Mouse (Mus musculus) Patski (cell line): ENCODE results near the gene Ttll8. TPM values are rescaled to one million over a fixed set of nuclear protein-coding genes. Genes with fewer than 3 reads are reported as not detected.

ENCODE experiments used
- ATAC-seq: fragments of 100-300 bp; one replicate; pipeline ENCODE4 v1.8.0; 2021
- CTCF ChIA-PET: fragments of 350-600 bp; sonication (Branson Sonifier 250); formaldehyde crosslinking; loops from one replicate; lab custom pipeline; 2022; ENCODE audit warnings: inconsistent platforms; lab: Charles Lee
- POLR2A ChIA-PET: fragments of 350-600 bp; sonication (Branson Sonifier 250); formaldehyde crosslinking; loops from one replicate; lab custom pipeline; 2022; ENCODE audit warnings: antibody characterized with exemption, inconsistent platforms; lab: Charles Lee
- DNase-seq: peaks from one replicate; pipeline ENCODE4 v3.0.0-alpha.2; 2011; ENCODE audit warnings: low read depth, low spot score
- H3K27me3 ChIP-seq: fragments of 371-371 bp; one replicate; pipeline ENCODE4 v1.5.1; 2021
- CTCF ChIP-seq: fragments of 100-300 bp; IDR thresholded peaks from one replicate; pipeline ENCODE4 v1.5.1; 2021
- in situ Hi-C: fragments of 300-500 bp; cut with MboI; formaldehyde crosslinking; loops from 3 replicates; pipeline ENCODE4 v1.11.1; 2018; ENCODE audit warnings: low pct_unique_long_range_greater_than_20kb, mixed read lengths
- polyA plus RNA-seq: library from polyadenylated mRNA; unstranded; gene quantifications from one replicate; pipeline ENCODE4 v1.2.3, GENCODE M21; 2021

Gene Ttll8
- 0.03 TPM for polyA plus RNA-seq

DNA sequence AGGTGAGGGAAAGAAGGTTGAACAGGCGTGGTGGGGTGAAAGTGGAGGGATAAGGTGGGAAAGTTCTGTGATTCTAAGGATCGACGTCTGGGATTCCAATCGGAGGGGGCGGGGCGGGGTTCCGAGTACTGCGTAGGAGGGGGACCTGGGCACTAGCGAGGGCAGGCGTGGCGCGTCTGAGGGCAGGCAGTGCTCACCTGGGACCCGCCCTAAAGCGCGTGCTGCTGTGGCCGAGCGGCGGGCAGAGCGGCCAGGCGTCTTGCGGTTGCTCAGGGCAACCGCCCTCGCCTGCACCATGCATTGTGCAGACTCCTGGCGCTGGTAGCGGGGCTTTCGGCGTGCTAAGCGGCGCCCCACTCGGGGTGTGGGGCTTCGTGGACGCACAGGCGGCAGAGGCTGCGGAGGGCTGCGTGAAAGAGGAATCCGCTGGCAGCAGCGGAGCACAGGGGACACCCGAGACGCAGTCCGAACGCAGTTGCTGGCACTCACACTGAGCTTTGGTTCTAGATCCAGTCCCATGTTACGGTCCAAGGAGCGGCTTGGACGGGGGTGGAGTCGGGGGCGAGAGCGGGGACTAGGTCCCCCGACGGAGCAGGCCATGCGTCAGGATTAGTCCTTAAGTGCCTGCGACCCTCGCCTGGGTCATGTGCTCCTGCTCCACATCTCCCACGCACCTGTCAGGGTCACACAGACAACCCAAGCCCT, at the start of gene Ttll8:
TSS of gene Ttll8 (minus strand) at position 51 of the 705 bp plus-strand sequence.
- in situ Hi-C loops, result loop anchor here (10.0 kb wide), 1 partner anchor 250 kb away; no protein-coding TSS in a partner anchor
- ChIA-PET CTCF (no interaction called here), POLR2A (interaction anchor here (0.5 kb wide), 1 partner anchor 458 kb away, joined by 3 read pairs; no protein-coding TSS in a partner anchor)
- DNase-seq, result no peak
- H3K27me3 ChIP-seq, result peaks cover 2% of the 10 kb centered on the region
- TF ChIP-seq CTCF, result no peak
- ATAC-seq, result no peak

DNA sequence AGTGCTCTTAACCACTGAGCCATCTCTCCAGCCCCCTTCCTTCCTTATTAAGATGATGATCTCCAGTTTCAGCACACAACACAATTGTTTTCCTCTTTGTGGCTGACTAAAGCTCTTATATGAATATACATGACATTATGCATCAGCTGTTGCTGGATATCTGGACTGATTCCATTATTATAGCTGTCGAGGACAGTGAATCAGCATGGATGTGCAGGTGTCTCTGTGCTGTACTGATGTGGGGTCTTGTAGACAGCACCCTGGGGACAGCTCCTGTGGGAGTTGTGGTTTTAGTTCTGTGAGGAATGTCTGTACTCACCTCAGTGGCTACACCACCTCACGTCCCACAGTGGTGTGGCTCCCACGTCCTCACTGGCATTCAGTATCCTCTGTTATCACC, 47.0 kb upstream of the Ttll8 start:
- no peak for ATAC-seq
- ChIA-PET POLR2A (no interaction called here), CTCF (no interaction called here)
- no peak for TF ChIP-seq CTCF
- peaks cover 29% of the 10 kb centered on the region for H3K27me3 ChIP-seq
- in situ Hi-C loops, result no loop called here
- DNase-seq, result no peak

DNA sequence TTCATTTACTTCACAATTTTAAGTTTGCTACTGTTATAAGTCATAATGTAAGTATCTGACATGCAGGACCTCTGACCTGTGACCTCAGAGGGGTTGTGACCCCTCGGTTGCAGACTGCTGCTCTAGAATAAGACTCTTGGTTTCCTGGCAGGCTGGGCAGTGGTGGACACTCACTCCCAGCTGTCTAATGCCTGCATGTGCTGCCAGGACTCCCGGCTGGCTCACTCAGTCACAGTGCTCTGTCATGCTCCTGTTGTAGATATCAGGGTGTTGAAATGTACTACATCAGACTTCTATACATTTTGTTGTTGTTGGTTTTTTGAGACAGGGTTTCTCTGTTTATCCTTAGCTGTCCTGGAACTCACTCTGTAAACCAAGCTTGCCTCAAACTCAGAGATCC, 46.1 kb upstream of the Ttll8 start:
- no peak for DNase-seq
- in situ Hi-C loops, result no loop called here
- ChIA-PET POLR2A (no interaction called here), CTCF (interaction anchor here (1.3 kb wide), 1 partner anchor 10 kb away, joined by 3 read pairs; no protein-coding TSS in a partner anchor)
- no peak for TF ChIP-seq CTCF
- no peak for ATAC-seq
- peaks cover 34% of the 10 kb centered on the region for H3K27me3 ChIP-seq

DNA sequence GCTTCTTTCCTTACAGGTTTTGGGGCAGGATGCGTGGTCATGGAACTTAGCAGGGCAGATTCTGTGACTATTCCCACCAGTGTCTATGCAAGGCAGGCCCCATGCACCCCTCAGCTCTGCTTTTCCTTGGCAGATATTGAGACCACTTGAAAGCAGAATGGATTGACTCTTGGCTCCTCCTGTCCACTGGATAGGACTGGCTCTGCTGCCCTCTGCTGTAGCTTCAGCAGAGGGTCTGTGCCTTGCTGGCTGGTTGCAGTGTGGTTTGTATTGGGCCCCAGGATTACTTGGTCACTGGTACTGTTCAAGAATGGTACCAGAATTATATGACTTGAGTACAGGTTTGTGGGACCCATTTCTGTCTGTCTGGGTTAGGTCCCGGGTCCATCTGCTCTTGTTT, 44.9 kb upstream of the Ttll8 start:
- ChIA-PET CTCF (interaction anchor here (0.7 to 1.3 kb wide), 4 partner anchors 7 to 77 kb away, joined by 3 to 4 read pairs (median 3); no protein-coding TSS in a partner anchor), POLR2A (interaction anchor here (0.6 kb wide), 1 partner anchor 15 kb away, joined by 6 read pairs; no protein-coding TSS in a partner anchor)
- ATAC-seq, result no peak
- no peak for DNase-seq
- peak; percentile 63 for TF ChIP-seq CTCF
- peaks cover 34% of the 10 kb centered on the region for H3K27me3 ChIP-seq
- in situ Hi-C loops, result no loop called here

DNA sequence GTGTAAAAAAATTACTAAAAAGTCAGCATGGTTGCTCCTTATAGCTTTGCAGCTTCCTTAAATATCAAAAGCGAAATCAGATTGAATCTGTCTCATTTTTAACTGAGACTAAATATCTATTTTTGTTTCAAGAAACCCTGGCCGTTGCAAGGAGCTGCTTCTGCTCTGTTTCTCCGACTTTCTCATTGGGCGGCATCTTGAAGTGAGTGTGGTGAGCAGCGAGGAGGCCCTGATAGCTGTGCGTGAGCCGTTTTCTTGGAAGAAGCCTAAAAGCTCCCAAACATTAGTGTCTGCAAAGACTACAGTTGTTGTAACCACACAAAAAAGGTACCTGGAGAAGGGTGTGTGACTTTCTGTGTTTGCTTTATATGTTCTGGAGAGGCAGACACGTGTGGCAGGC, 44.4 kb upstream of the Ttll8 start:
- POLR2A ChIA-PET, result interaction anchor here (0.6 kb wide), 1 partner anchor 15 kb away, joined by 6 read pairs; no protein-coding TSS in a partner anchor
- TF ChIP-seq CTCF, result no peak
- peaks cover 38% of the 10 kb centered on the region for H3K27me3 ChIP-seq
- in situ Hi-C loops, result no loop called here
- ATAC-seq (no peak), DNase-seq (no peak)
- CTCF ChIA-PET, result interaction anchor here (0.7 to 1.0 kb wide), 3 partner anchors 8 to 77 kb away, joined by 3 to 4 read pairs (median 3); no protein-coding TSS in a partner anchor

DNA sequence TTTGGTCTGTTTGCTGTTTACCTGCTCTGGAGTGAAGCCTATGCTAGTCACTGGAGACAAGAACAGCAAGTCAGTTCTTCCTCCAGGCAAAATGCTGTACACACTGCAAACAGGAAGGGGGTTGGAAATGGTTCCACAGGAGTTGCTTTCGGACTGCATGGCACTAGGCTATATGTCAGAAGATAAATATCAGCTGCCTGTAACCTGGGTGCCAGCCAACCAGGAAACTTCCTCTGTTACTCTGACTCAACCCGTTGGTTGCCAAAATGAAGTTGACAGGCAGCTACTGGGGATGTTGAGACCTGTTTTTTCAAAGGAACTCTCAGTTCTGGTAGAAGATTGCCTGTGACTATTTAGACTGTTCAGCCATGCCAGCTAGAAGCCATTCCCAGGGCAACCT, 35.0 kb upstream of the Ttll8 start:
- no peak for TF ChIP-seq CTCF
- ChIA-PET CTCF (no interaction called here), POLR2A (no interaction called here)
- ATAC-seq (no peak), DNase-seq (no peak)
- H3K27me3 ChIP-seq, result peaks cover 54% of the 10 kb centered on the region
- in situ Hi-C loops, result no loop called here

DNA sequence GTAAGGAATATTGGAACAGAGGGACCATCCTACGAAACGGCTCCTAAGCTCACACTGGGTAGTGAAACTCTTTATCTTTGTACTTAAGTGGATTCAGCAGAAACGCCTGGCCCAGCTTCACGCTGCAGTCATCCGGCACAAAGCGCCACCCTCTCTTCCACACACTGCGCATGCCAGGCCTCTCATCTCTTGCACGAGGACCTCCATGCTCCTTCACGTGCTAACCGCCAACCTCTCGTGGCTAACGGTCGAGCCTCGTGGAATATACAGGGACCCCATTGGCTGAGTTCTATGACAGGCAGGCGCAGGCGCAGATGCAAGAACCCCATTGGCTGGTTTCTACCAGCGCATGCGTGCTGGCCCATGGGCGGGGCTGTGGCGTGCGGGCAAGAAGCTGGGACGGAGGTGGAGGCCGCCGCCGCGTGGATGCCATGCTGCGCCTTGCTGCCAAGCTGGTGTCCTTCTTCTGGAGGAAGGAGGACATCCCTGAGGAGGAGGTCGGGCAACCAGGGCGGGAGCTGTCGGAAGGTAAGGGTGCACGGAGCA, 28.4 kb upstream of the Ttll8 start, which contains the start of gene Mov10l1:
TSS of gene Mov10l1 (plus strand) at position 376 of the 546 bp plus-strand sequence.
- in situ Hi-C loops, result no loop called here
- POLR2A ChIA-PET, result no interaction called here
- ATAC-seq, result no peak
- no peak for TF ChIP-seq CTCF
- H3K27me3 ChIP-seq, result peaks cover 49% of the 10 kb centered on the region
- CTCF ChIA-PET, result no interaction called here
- no peak for DNase-seq

DNA sequence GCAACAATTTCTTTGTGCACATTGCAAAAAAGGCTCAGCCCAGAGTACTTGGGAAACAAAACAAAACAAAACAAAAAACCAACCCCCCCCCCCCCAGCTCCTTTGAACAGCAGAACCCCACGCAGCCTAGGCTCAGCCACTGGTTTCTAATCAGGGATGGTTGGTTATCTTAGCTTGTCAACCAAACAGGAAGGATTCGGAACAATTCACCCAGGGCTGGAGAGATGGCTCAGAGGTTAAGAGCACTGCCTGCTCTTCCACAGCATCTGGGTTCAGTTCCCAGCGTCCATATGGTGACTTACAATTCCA, 24.9 kb upstream of the Ttll8 start:
- ChIA-PET CTCF (interaction anchor here (0.9 kb wide), 1 partner anchor 11 kb away, joined by 3 read pairs; no protein-coding TSS in a partner anchor), POLR2A (interaction anchor here (1.0 kb wide), 1 partner anchor 28 kb away, joined by 3 read pairs; no protein-coding TSS in a partner anchor)
- H3K27me3 ChIP-seq, result peaks cover 28% of the 10 kb centered on the region
- in situ Hi-C loops, result no loop called here
- ATAC-seq (no peak), DNase-seq (no peak)
- no peak for TF ChIP-seq CTCF

DNA sequence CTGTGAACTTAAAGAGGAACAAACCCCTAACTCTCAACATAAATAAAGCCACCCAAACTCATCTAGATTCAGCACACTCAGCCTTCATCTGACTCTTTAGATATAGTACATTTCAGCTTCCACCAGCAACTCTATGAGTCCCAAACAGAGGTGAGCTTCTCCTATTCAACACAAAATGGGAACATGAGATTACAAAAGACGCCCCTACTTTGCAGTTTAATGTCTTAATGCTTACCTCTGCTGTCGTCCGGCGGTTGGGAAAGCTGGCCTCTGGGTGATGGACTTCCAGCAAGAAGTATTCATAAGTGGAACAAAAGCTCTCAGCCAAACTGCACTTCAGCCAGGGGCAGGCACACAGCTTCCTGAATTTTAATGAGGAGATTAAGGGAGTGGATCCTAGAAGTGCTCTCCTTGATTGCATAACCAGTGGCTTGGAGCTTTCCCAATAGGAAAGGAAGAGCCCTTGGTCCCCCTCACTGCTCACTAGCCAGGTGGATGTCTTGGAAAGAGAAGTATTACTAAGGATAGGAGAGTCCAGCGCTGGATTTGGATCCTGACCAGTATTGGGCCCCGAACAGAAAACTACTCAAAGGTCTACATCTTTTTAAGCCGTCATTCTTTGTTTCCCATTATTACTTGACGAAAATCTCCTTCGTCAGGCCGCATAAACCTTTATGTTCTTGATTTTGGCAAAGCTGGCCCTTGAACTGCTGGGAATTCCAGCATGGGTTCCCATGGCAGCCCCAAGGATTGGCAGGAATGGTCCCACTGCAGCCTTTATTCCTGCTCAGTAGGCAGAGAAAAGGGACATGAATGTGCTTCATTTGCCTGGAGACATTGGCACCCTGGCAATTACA, 24.3 kb upstream of the Ttll8 start, which contains the start of gene Mlc1:
TSS of gene Mlc1 (minus strand) at position 727 of the 857 bp plus-strand sequence.
- CTCF ChIA-PET, result no interaction called here
- peaks cover 22% of the 10 kb centered on the region for H3K27me3 ChIP-seq
- in situ Hi-C loops, result no loop called here
- TF ChIP-seq CTCF, result no peak
- POLR2A ChIA-PET, result interaction anchor here (1.0 kb wide), 1 partner anchor 27 kb away, joined by 3 read pairs; no protein-coding TSS in a partner anchor
- ATAC-seq, result no peak
- DNase-seq, result no peak

DNA sequence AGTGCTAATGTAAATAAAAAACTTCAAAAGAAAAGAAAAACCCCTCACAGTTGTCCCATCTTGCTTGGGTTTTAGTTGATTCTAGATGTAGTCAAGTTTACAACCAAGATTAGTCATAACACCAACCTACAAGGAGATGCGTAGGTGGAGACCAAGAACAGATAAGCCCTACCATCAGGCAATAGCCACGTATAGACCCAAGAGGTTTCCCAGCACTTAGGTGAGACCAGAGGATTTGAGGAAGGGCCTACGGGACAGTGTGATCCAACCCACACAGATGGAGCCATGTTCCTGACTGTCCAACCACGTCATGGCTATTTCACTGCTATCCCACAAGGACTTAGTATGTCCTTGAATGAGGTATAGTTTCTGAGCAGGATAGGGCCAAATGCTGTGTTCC, 18.1 kb upstream of the Ttll8 start:
- no peak for TF ChIP-seq CTCF
- CTCF ChIA-PET, result no interaction called here
- POLR2A ChIA-PET, result no interaction called here
- ATAC-seq, result no peak
- DNase-seq, result no peak
- in situ Hi-C loops, result no loop called here
- H3K27me3 ChIP-seq, result peaks cover 31% of the 10 kb centered on the region
